Mouse (Mus musculus): ENCODE measurements around the gene Pqlc2.

GRCm38 (mm10) chr4:139258621-139259301 lies 51.7 kb downstream of the Pqlc2 start:
- TF ChIP-seq GATA1 (IDR thresholded peaks at IDR 0.05; ENCODE audit: low read length) (no peak), TAL1 (IDR thresholded peaks at IDR 0.05; ENCODE audit: low read length) (no peak)

All from erythroblast, embryonic 14.5 days (primary cell).